Mouse (Mus musculus) bone marrow, adult 2 months (tissue): ENCODE measurements around the gene Cox17. TPM values are rescaled to one million over a fixed set of nuclear protein-coding genes. Genes with fewer than 3 reads are reported as not detected.

Experiments used
- H3K27ac ChIP-seq: fragments of 200-500 bp; 2 replicates; pipeline ENCODE4 v1.5.1; 2012; ENCODE audit warnings: low read depth, mild to moderate bottlenecking, control low read depth, inconsistent platforms, low read length; ENCODE audit not compliant: control insufficient read depth, poor library complexity, insufficient read depth
- H3K4me1 ChIP-seq: fragments of 200-500 bp; 2 replicates; pipeline ENCODE4 v1.6.1; 2011; ENCODE audit warnings: low read length; ENCODE audit not compliant: control insufficient read depth, insufficient read depth
- H3K4me3 ChIP-seq: fragments of 200-500 bp; replicated peaks from 2 replicates; pipeline ENCODE3; 2011; ENCODE audit warnings: mild to moderate bottlenecking, low read depth, low read length, control low read depth; ENCODE audit not compliant: control insufficient read depth
- CTCF ChIP-seq: fragments of 200-500 bp; IDR thresholded peaks from 2 replicates; pipeline ENCODE4 v1.5.1; 2011; ENCODE audit warnings: low read length, control low read depth; ENCODE audit not compliant: control insufficient read depth, insufficient read depth
- POLR2A ChIP-seq: fragments of 200-500 bp; IDR thresholded peaks from 2 replicates; pipeline ENCODE4 v1.6.1; 2011; ENCODE audit warnings: low read depth, mild to moderate bottlenecking, control low read depth, low read length, borderline replicate concordance; ENCODE audit not compliant: control insufficient read depth
- WGBS: fragments of 180-500 bp; shearing (Covaris S2); methylation state at CpG from one replicate; pipeline ENCODE4 v1.1.7; 2018; 5-methylcytosine and 5-hydroxymethylcytosine counted together
- polyA plus RNA-seq: library from polyadenylated mRNA; stranded (reverse); fragments of >200 nt; gene quantifications from 2 replicates; pipeline ENCODE4 v1.2.4, GENCODE M21; 2011; ENCODE audit warnings: low replicate concordance; ENCODE audit not compliant: missing spikeins, insufficient read depth, insufficient read length

Cox17 gene
- polyA plus RNA-seq, 1 experiment = 219 TPM

- peak overlapping the region; percentile 20; the same call in 1 of the 2 replicates for H3K27ac ChIP-seq
- H3K4me3 ChIP-seq = peak overlapping the region; percentile 69
- WGBS = 19% methylated on average over 8 of the region's 8 CpGs
- TF ChIP-seq POLR2A = no peak
- no peak for TF ChIP-seq CTCF
- no peaks in the 10 kb centered on the region; the same call in 1 of the 2 replicates for H3K4me1 ChIP-seq
Observed at GRCm38 (mm10) chr16:38376841-38377249, 30.1 kb downstream of the Cox17 start.

DNA sequence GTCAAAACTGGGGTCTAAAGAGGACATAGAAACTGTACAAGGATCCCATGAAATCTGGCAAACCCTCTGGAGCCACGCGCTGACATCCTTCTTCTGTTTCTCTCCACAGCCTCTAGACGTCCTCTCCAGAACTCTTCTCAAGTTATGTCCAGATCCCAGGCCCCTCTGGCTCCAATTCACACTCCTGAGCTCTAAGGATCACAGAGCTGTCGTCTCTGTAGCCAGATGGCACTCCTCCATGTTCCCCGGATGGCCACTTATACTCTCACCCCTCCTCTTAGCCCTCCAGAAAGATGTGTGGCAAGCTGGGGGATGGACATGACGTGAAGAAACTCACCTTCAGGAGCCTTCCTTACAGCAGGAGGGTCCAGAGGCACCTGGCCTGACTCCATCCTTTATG, 30.8 kb downstream of the Cox17 start:
- no peak overlapping the region for H3K27ac ChIP-seq
- H3K4me1 ChIP-seq = no peaks in the 10 kb centered on the region; the same call in 1 of the 2 replicates
- H3K4me3 ChIP-seq = no peak overlapping the region
- WGBS = 84% methylated on average over 6 of the region's 6 CpGs
- TF ChIP-seq POLR2A = no peak
- TF ChIP-seq CTCF = no peak

DNA sequence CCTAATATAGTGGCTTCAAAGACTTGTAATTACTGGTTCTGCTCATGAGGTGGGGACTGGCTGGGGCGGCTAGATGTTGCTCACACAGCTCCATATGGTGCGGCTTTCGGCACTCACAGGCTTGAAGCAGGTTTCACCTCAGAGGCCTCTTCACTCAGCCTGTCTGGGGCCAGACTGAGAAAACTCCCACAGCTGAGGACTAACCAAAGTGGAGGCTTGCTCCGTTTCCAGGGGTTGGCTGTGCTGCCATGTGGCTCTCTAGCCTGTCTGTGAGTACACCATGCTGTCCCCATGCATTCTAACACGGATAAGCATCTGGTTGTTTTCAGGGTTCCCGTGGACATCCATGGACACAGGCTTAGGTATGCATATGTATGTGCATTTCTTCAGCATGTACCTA, 31.8 kb downstream of the Cox17 start:
- WGBS = 91% methylated on average over 6 of the region's 6 CpGs
- TF ChIP-seq POLR2A (no peak), CTCF (no peak)
- Histone ChIP-seq H3K4me3 (no peak overlapping the region), H3K4me1 (no peaks in the 10 kb centered on the region; the same call in 1 of the 2 replicates), H3K27ac (no peak overlapping the region)

GRCm38 (mm10) chr16:38379088-38379487, 32.3 kb downstream of the Cox17 start:
- H3K27ac ChIP-seq = no peak overlapping the region
- WGBS = 35% methylated on average over 6 of the region's 6 CpGs
- no peak overlapping the region for H3K4me3 ChIP-seq
- no peak for TF ChIP-seq CTCF
- TF ChIP-seq POLR2A = no peak
- no peaks in the 10 kb centered on the region; the same call in 1 of the 2 replicates for H3K4me1 ChIP-seq

GRCm38 (mm10) chr16:38379493-38379892, 32.7 kb downstream of the Cox17 start:
- no peak overlapping the region for H3K27ac ChIP-seq
- no peaks in the 10 kb centered on the region; the same call in 1 of the 2 replicates for H3K4me1 ChIP-seq
- TF ChIP-seq CTCF = no peak
- no peak for TF ChIP-seq POLR2A
- H3K4me3 ChIP-seq = no peak overlapping the region
- WGBS = 55% methylated on average over 3 of the region's 3 CpGs

DNA sequence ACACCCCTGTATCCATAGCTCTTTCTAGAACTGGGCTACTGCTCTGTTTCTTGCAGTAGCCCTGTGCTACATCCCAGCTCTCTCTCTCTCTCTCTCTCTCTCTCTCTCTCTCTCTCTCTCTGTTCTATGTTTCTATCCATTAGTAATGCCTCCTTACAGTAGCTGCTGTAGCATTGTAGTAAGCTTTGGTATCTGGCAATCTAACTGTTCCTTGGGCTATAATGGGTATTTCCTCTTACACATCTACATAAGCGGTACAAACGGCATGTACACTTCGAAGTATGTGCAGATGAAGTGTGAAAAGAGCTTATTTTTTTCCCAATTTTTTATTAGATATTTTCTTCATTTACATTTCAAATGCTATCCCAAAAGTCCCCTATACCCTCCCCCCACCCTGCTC, 33.1 kb downstream of the Cox17 start:
- TF ChIP-seq CTCF = no peak
- TF ChIP-seq POLR2A = no peak
- H3K27ac ChIP-seq = no peak overlapping the region
- H3K4me3 ChIP-seq = no peak overlapping the region
- 73% methylated on average over 3 of the region's 3 CpGs for WGBS
- no peaks in the 10 kb centered on the region; the same call in 1 of the 2 replicates for H3K4me1 ChIP-seq

- Histone ChIP-seq H3K4me3 (no peak overlapping the region), H3K4me1 (no peaks in the 10 kb centered on the region; the same call in 1 of the 2 replicates), H3K27ac (no peak overlapping the region)
- 62% methylated on average over 2 of the region's 2 CpGs for WGBS
- TF ChIP-seq CTCF (no peak), POLR2A (no peak)
Observed at GRCm38 (mm10) chr16:38383683-38384082, 36.9 kb downstream of the Cox17 start.

DNA sequence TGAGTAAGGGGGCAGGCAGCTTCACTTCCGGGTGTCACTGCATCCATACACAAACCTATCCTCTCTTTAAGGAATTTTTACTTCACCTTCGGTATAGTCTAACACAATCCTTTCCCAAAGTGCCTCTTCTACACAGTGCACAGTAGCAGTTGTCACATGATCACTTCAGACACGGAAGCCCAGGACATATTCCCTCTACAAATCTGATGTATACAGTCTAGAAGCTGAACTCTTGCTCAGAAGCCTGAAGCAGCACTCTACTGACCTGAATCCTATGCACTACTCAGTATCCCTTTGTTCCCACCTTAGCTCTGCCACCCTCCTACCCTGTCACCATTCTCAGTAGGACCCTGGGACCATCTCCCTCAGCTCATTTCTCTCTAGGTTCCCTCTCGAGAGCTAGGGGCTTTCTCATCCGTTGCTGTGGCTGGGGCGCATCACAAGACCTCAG, 38.4 kb downstream of the Cox17 start:
- no peaks in the 10 kb centered on the region; the same call in 1 of the 2 replicates for H3K4me1 ChIP-seq

DNA sequence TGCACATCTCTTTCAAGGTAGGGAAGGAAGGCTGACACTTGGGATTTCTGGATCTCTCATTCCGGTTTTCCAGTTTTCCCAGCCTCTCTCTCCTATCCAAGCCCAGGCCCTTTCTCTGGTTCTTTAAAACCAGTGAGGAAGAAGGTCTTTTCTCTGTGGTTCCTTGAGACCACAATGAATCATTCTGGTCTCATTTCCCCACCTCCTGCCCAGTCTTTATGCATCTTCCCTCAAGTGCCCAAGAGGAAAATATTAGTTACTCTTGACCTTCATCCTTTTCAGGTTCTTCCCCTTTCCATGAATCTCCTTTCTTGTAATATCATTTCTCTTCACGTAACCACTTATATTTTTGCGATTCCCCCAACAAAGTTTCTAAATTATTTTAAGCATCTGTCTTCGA, 38.9 kb downstream of the Cox17 start:
- H3K4me1 ChIP-seq = no peaks in the 10 kb centered on the region; the same call in 1 of the 2 replicates
- 82% methylated on average over 4 of the region's 4 CpGs for WGBS
- H3K4me3 ChIP-seq = no peak overlapping the region
- H3K27ac ChIP-seq = no peak overlapping the region
- no peak for TF ChIP-seq POLR2A
- TF ChIP-seq CTCF = no peak

More for the DNA sequence above, 38.4 kb downstream of the Cox17 start:
- TF ChIP-seq POLR2A (no peak), CTCF (no peak)
- Histone ChIP-seq H3K4me3 (no peak overlapping the region), H3K27ac (no peak overlapping the region)
- 86% methylated on average over 6 of the region's 6 CpGs for WGBS
